Mouse (Mus musculus): ENCODE data around the gene Mob3b.
"Not testable (repeated sequence)": the region's sequence is repeated elsewhere in the genome, so short reads cannot be mapped to it uniquely, and the experiment has no call there.

The Mob3b gene

DNA sequence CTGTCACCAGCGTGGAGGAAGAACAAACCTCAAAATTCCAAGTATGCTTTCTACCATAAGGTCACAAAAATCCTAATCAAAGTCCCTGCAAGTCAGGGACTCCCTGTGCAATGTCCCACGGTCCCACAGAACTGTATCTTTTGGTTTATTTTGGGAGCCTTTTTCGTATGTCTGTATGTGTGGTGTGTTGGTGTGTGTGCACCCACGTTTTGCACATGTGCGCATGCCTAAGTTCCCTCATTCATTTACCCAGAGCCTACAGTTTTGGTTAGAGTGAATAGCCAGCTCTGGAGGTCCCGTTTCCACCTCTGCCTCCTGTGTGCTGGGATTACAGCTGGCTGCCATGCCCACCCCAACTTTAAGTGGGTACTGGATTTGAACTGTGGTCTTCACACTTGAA lies 189.7 kb downstream of the Mob3b start:
- no peak for DNase-seq (ENCODE audit: low spot score in 2 of 2)

DNA sequence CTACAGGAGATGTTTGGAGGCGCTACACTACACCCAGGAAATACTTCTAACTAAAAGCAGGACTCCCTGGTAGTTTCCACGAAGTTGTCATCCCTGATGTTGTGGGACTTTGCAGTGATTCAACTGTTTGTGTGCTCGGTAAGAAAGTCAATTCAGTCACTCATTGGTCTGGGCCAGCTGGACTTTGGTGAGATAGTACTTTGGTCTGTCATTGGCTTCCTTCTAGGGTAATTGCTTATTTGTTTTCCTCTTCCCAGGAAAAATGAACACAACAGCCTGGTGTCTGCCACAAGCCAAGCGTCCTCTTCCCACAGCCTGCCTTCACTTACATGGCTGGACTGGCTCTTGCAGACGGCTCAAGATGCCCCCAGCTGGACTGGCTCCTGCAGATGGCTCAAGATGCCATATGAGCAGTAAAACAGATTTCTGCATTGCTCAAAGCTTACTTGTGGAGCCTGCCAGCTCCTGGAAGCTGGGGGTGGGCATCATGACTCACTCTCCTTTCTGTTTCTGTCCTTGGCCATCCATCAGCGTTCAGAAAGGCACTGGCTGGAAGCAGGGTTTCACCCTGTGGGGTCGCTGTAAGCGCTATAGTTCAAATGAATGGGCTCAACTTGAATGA lies 190.8 kb downstream of the Mob3b start:
- DNase-seq (ENCODE audit: low spot score in 2 of 2): no peak

DNA sequence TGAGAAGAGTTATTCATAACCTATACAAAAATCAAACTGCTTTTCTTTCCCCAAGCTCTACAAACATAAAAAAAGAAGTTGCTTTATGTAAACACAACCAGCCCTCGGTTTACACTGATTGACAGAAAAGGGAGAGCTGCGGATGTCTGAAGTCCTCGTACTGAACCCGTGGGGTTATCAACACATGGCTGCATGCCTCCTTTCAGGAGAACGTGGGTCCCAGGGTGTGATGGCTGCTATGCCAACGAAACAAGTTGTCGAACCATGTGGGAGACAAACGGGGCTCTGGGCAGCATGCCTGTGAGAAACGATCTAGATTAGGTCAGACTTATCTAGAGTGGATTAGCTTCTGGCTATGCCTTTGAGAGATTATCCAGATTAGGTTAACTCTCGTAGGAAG lies 192.4 kb downstream of the Mob3b start:
- no peak for DNase-seq (ENCODE audit: low spot score in 2 of 2)

DNA sequence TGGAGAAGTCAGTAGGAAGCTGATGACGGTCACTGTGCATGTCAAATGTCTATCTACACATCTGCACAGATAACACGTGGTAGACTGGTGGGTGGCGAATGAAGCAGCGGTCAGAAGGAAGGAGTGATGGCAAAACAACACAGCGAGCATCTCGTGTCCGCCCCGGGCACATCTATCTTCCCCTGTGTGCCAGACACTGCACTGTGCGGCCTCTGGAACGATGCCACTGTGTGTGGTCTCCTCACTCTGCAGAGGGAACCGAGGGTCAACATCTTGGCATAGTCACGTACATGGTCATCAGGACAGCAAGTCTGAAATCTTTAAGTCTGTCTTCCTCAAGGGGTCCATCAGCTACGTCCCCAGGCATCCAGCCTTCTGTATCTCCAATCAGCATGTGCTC lies 193.3 kb downstream of the Mob3b start:
- DNase-seq (ENCODE audit: low spot score in 2 of 2): no peak

DNA sequence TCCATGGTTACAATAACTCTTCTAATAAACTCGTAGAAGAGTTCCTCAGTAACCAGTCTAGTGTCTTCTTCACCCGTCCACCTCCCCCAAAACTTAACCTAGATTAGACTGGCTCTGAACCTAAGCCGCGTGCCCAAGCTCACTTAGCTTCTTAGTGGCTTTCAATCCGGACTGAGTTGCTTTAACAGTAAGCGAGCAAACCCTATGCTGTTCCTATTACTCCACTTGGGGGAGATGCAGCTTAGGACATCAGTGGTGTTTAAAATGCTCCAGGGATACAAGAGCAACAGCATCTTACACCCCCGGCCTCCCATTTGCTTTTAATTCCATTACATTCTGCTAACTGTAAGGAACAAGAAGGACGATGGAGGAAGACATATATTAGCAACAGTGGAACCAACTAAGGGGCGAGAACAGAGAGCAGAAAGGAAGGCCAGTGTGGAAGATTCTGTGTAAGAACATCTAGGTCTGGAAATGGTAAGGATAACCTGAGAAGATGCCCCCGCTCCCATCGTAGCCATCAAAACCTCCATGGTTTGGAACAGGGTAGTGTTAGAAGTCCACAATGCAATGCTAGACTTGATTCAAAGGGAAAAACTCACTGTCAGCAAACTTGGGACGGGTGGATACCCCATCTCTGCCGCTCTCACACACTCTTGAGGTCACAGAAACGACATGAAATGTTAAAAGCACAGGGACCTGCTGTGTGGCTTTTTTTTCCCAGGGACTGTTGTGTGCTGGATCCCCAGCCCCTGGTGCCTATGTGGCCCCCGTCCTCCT lies 196.3 kb downstream of the Mob3b start:
- no peak for DNase-seq (ENCODE audit: low spot score in 2 of 2)

DNA sequence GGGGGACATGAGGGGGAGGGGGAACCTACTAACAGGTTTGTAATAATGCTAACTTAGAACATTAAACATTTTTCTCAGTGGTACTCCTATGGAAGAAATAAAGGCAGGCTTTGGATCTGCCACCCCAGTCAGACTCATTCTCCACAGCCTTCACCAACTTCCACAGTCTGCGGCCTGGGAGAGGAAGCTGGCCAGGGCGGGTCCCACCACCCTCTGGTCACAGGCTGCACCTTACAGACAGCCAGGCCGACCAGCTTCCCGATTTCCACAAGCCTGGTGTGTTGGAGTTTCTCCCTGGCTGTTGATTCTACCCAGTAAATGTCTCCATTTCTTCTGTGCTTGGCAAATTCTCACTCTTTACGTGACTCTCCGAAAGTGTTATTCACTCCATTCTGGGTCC lies 197.8 kb downstream of the Mob3b start:
- no peak for DNase-seq (ENCODE audit: low spot score in 2 of 2)

DNA sequence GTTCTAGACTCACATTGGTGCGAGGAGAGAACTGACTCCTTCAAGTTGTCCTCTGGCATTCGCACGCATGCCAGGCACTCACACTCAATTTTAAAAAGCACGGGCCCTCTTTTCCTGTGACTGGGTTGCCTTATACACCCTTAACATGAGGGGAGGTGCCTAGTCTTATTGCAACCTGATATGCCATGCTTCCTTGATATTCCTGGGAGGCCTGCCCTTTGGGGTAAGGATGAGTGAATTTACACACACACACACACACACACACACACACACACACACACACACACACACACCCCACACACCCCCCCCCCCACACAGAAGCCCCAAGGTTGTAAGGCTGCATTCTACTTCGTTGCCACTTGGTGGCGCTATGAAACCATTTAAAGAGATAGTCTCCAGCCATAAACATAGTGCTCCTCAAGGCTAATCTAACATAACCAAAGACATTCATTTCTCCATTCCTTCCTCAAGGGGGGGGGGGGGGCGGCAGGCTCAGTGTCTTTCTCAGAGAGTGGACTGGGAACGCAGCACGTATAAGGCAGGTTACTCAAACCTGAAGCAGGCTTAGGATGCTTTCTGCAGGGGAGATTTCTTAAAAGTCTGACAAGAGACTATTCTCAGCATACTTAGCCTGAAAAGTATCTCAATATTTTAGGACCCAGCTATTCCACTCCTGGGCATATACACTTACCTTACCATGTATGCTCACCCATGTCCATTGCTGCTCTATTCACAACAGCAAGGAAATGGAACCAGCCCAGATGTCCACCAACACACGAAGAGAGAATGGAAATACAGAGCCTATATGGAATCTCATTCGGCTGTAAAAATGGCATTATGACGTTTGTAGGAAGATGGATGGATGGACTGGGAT lies 198.9 kb downstream of the Mob3b start:
- no peak for DNase-seq (ENCODE audit: low spot score in 2 of 2)

DNA sequence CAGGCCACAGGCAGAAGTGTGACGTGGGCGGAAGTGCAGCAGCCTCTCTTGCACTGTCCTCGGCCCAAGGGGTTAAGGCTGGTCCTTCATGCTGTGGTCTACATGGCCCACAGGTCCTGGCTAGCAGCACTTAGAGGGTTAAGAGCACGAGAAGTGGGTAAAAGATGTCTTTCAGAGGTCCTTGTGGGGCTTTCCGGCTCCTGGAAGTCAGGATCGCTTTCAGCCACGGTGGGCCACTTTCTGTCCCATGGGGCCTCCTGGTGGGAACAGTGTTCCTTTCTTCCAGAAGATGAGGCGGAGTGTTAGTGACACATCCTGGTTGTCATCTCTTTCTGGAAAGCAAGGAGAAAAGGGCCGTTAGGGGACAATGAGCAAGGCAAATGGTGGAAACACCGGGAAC lies 203.6 kb downstream of the Mob3b start:
- DNase-seq (ENCODE audit: low spot score in 2 of 2): no peak

DNA sequence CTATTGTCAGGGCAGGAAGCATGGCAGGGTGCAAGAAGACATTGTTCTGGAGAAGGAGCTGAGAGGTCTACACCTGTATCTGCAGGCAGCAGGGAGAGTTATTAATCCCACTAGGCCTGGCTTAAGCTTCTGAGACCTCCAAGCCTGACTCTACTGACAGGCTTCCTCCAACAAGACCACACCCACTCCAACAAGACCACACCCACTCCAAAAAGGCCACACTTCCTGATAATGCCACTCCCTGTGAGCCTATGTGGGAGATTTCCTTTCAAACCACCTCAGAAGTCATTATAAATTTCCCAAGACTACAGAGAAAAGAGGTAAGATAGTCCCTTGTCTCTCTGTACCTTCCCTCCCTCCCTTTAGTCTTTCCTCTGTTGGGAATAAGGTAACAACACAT lies 210.1 kb downstream of the Mob3b start:
- no peak for DNase-seq (ENCODE audit: low spot score in 2 of 2)

DNA sequence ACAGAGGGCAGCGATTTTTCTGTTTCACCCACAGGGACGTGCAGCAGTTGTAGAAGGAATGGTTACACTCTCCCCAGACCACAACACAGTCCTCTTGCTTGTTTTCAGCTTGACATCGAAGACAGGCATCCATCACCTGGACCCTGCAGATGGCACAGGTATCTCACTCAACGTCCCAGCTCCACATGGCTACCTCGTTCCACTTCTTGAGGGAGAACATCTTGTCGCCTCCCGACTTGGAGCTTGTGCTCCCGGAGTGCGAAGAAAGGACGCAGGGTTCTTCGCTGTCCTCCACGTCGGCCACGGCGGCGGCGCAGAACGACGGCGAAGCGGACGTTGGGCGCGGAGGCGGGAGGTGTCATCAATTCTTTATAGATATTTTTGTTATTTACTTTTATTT lies 216.2 kb downstream of the Mob3b start:
- no peak for DNase-seq (ENCODE audit: low spot score in 2 of 2)

DNA sequence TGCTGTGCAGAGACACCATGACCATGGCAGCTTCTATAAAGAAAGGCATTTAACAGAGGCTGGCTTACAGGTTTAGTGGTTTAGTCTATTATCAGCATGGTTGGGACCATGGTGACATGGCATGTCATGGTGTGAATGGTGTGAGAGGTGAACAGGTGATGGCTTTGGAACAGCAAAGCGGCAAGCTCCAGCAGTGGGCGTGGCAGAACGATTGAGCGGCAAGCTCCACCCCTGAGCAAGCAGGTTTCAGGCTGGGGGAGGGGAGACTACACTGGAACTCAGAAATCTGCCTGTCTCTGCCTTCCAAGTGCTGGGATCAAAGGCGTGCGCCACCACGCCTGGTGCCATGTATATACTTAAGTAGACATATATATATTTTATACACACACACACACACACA lies 228.9 kb downstream of the Mob3b start:
- not testable (repeated sequence) for DNase-seq (ENCODE audit: low spot score in 2 of 2)

DNA sequence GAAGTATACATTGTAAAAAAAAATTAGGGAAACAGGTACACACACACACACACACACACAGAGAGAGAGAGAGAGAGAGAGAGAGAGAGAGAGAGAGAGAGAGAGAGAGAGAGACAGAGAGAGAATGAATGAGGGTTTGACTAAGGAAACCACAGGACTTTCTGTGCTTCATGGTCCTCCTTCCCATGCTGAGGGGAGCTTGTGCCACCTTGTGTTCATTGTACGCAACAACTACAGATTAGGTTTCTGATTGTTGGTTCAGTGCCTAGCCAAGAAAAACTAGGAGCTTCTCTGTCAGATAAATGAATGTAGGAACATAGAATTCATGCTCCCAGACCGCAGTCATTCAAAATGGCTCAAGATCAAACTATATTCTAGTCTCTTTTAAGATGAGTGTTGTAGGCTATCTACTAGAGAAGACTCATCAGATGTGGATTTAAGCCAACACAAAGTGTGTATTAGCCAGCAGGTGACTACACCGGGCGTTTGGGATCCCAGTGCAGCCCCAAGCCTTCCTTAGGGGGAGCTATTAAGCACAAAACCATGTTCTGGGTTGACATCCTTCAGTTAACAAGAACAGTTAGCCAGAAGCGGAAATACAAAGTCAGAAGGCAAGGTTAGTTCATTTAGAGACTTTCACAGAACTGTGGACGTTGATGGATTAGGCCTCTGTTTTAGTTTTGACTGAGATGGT lies 235.0 kb downstream of the Mob3b start:
- no peak for DNase-seq (ENCODE audit: low spot score in 2 of 2)

DNA sequence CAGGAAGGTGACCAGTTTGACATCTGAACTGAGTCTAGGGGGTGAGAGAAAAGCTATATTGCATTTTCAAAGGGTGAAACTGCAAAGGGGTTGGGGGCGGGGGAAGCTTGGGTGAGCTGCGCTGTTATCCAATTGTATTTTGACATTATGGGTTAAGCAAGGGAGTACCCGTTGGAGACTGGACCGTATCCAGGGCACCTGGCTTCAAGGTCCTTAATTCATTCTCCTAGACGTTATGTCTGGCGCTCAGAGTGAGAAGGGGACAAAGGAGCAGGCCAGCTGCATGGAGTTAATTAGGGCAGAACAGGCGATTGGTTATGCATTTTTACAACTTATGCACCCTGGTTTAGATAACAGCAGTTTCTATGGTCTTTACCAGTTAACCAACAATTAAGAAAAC lies 239.9 kb downstream of the Mob3b start:
- no peak for DNase-seq (ENCODE audit: low spot score in 2 of 2)

DNA sequence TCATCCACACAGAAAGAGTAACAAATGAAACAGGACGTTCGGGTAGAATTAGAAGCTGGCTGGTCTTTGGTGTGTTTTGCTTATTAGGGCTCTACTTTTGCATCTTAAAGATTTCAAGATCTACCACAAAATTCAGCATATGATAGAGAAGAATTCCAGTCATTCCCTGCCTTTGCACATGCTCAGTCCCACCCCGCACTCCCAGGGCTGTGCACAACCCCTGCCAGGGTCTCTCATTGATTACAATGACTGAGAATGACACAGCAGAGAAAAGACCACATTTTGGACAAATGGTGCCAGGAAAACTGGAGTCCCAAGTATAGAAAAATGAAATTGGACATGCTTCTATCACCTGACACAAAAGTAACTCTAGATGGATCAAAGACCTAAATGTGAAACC lies 245.1 kb downstream of the Mob3b start:
- DNase-seq (ENCODE audit: low spot score in 2 of 2): no peak

DNA sequence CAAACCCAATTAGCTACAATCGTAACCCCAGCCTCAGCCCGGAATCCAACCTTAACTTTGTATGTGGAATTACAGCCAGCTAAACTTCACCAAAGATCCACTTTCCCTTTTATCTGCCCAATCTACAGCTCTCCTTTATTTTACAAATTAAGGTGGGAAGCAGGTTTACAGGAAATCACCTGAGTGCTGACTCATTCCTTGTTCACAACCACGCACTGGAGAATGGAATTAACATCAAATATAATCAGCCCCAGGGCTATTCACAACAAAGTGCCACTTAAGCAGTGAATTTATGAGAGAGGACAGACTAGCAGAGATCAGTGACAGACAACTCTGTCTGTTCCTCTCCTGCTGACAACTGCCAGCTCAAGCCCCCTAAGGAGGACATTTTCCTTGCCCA lies 245.9 kb downstream of the Mob3b start:
- no peak for DNase-seq (ENCODE audit: low spot score in 2 of 2)

DNA sequence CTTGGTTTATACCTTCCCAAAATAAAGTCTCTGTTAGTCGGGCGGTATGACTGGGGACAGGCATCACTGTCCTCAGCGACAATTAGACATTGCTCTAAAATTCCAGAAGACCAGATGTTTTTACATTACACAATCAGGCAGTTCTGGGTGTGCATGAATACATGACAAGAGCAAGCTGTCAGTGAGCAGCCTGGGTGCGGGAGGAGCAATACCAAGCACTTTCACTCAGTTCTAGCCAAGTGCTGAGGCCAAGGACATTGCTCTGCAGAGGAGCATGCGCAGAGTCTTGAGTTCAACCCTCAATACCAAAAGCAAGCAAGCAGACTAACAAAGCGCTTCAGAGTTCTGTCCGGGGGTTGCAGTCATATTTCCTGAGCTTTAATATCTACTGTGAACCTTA lies 249.2 kb downstream of the Mob3b start:
- peak in 1 of 2 experiments; percentile 43 for DNase-seq (ENCODE audit: low spot score in 2 of 2)

DNA sequence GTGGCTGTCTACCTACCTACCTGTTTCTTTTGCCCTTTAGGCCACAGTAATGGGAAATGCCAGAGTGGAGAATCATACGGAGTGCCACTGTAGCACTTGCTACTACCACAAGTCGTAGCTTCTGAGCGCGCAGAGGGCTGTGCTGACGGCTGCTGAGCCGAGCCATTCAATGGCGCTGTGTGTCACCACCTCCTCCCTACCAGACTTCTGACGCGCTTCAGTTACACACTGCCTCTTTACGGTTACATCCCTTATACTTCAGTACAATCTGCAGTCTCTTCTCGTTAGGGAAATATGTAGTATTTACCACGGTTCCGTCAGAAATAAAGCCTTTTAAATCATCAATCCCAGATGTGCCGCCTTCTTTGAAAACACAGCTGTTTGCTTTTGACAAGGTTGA lies 250.3 kb downstream of the Mob3b start:
- DNase-seq (ENCODE audit: low spot score in 2 of 2): no peak

DNA sequence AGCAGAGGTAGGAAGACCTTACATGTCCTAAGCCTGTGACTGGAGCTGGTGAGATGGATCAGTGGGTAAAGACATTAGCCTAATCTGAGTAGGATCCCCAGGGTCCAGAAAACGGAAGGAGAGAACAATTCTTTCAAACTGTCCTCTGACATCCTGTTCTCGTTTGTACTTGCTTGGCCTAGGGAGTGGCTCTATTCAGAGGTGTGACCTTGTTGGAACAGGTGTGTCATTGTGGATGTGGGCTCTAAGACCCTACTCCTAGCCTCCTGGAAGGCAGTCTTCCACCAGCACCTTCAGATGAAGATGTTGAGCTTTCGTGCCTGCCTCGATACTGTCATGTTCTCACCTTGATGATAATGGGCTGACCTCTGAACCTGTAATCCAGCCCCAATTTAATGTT lies 251.1 kb downstream of the Mob3b start:
- no peak for DNase-seq (ENCODE audit: low spot score in 2 of 2)

DNA sequence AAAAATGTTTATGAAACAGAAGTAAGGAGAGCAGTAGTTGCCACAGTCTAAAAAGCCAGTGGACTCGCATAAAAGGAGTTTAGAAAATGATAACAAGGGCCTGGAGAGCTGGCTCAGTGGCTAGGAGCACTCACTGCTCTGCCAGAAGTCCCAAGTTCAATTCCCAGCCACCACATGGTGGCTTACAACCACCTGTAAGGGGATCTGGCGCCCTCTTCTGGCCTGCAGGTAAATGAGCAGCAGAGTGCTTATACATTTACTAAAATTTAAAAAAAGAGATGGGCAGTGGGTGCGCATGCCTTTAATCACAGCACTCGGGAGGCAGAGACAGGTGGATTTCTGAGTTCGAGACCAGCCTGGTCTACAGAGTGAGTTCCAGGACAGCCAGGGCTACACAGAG lies 251.9 kb downstream of the Mob3b start:
- no peak for DNase-seq (ENCODE audit: low spot score in 2 of 2)

DNA sequence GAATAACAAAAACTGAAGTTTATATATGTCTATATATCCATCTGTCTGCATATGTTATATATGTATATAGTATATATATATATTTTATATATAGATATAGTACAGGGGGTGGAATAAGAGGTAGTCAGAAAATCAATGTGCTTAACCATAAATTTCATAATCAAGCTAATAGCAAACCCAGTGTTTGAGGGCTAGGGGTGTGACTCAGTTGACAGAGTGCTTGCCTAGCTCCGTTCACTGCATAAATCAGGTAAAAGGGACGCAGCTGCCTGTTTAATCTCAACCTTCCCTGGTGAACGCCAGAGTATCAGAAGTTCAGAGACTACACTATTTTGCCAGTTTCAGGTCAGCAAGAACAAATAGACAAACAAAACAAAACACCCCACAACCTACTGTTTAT lies 255.7 kb downstream of the Mob3b start:
- not testable (repeated sequence) for DNase-seq (ENCODE audit: low spot score in 2 of 2)

DNA sequence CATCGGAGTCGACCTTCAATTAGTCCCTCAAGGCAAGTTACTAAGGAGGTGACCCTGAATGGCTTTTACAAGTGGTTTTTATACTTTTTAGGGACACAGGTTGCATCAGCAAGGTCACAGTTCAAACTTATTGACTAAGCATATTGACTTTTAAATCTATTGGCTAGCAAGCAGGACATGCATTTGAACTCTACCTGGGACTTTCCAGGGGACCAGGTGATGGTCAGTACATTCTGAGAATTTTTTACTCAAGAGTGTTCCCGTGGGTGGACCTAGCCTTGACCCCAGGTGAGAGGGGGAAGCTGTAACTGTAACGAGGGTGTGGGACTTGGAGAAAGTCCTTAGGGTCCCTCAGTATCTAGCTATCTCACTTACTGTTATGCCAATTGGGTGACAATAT lies 256.1 kb downstream of the Mob3b start:
- no peak for DNase-seq (ENCODE audit: low spot score in 2 of 2)

DNA sequence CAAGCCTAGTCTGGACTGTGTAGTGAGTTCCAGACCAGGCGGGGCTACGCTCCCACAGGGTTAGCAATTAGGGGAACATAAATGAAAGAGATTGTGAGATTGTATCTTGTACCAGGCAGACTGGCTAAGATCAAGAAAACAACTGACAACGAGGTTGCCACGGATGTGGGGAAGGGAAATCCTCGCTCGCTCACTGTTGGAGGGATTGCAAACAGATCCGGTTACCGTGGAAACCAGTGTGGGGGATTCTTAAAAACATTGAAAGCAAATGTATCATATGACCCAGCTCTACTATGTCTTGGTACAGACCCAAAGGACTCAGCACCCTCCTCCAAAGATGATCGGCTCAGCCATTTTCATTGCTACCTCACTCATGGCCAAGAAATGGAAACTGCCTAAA lies 257.1 kb downstream of the Mob3b start:
- no peak for DNase-seq (ENCODE audit: low spot score in 2 of 2)

All from urinary bladder, postnatal 4 days (tissue).